Mouse (Mus musculus): ENCODE data around the gene Atxn2. TPM values are rescaled to one million over a fixed set of nuclear protein-coding genes. Genes with fewer than 3 reads are reported as not detected.

Gene Atxn2
- polyA plus RNA-seq, 1 experiment from 2014 or later = 31.6 TPM

DNA sequence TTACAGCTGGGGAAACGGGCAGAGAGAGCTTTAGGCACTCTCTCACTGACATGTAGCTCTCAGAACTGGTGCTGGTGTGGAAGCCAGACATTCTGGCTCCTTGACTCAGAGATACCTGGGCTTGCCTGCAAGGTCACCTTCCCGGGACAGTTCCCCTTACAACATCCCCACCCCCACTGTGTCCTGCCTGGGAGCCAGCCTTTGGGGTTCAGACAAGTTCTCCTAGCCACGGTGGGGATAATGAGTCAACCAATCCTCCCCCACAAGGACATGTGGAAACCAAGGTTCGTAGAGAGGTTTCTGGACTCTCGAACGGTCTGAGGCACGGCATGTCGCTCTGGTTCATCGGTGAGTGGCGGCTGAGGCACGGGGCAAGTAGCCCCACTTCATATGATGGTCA lies 145.6 kb downstream of the Atxn2 start:
- no peak overlapping the region; the same call in 1 of the 2 replicates for H3K9ac ChIP-seq (replicated peaks)
- no peak for TF ChIP-seq CTCF (IDR thresholded peaks at IDR 0.05; ENCODE audit: low read depth)
- TF ChIP-seq EP300 (IDR thresholded peaks at IDR 0.05; ENCODE audit: low read depth) = no peak
- WGBS (ENCODE audit: insufficient replicate concordance) = 69% methylated on average over 11 of the region's 11 CpGs
- no peak for DNase-seq
- H3K27me3 ChIP-seq (ENCODE audit: insufficient read depth, low read length) = no peaks in the 10 kb centered on the region
- H3K4me1 ChIP-seq (ENCODE audit: insufficient read depth) = peaks cover 8% of the 10 kb centered on the region; the same call in 1 of the 2 replicates
- peaks cover 7% of the 10 kb centered on the region for H3K36me3 ChIP-seq (replicated peaks; ENCODE audit: insufficient read depth, low read length)
- ATAC-seq = no peak
- H3K4me2 ChIP-seq (ENCODE audit: low read depth, low read length) = no peak overlapping the region
- no peak overlapping the region for H3K27ac ChIP-seq (ENCODE audit: low read depth)
- H3K4me3 ChIP-seq (ENCODE audit: low read depth, low read length) = no peak overlapping the region
- no peaks in the 10 kb centered on the region; the same call in 1 of the 2 replicates for H3K9me3 ChIP-seq (ENCODE audit: low read length)

DNA sequence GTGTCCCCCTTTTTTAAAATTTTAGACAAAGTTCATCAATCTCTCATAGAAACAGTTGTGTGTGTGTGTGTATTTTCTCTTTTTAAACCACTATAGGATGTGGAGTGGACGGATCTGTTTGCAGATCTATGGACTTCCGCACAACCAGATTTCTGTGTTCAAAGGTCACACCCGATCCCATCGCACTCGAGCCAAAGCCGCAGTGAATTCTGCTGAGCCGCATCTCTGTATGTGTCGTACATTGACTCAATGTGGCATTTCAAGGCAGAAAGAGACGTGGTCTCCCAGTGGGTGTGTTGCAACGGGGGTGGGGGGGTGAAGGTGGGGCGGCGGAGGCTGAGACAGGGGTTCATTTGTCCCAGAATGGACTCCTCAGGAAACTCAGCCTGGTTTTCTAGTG lies 147.3 kb downstream of the Atxn2 start:
- Histone ChIP-seq H3K9ac (replicated peaks) (no peak overlapping the region), H3K27me3 (ENCODE audit: insufficient read depth, low read length) (no peaks in the 10 kb centered on the region), H3K4me3 (ENCODE audit: low read depth, low read length) (no peak overlapping the region), H3K4me1 (ENCODE audit: insufficient read depth) (peaks cover 8% of the 10 kb centered on the region; the same call in 1 of the 2 replicates), H3K9me3 (ENCODE audit: low read length) (no peaks in the 10 kb centered on the region; the same call in 1 of the 2 replicates), H3K36me3 (replicated peaks; ENCODE audit: insufficient read depth, low read length) (peaks cover 3% of the 10 kb centered on the region), H3K4me2 (ENCODE audit: low read depth, low read length) (no peak overlapping the region), H3K27ac (ENCODE audit: low read depth) (no peak overlapping the region)
- WGBS (ENCODE audit: insufficient replicate concordance) = 61% methylated on average over 12 of the region's 12 CpGs
- DNase-seq (no peak), ATAC-seq (no peak)
- no peak for TF ChIP-seq CTCF (IDR thresholded peaks at IDR 0.05; ENCODE audit: low read depth)
- no peak for TF ChIP-seq EP300 (IDR thresholded peaks at IDR 0.05; ENCODE audit: low read depth)

DNA sequence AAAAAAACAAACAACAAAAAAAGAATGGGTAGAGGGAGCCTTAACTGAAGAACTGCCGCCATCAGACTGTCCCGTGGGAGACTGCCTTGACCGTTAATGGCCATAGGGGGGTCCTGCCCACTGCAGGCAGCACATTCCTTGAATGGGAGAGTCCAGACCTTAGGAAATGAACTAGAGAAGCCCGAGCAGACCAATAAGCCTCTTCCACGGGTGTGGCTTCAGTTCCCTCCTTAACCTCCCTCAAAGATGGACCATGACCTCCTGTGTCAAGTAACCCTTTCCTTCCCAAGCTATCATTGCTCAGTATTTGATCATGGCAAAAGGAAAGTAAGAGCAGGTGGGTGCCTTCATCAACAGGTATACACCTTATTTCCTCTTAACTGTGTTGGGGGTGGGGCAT lies 150.8 kb downstream of the Atxn2 start:
- H3K27ac ChIP-seq (ENCODE audit: low read depth) = no peak overlapping the region
- no peak overlapping the region for H3K9ac ChIP-seq (replicated peaks)
- no peak overlapping the region for H3K4me2 ChIP-seq (ENCODE audit: low read depth, low read length)
- H3K4me1 ChIP-seq (ENCODE audit: insufficient read depth) = no peaks in the 10 kb centered on the region
- H3K4me3 ChIP-seq (ENCODE audit: low read depth, low read length) = no peak overlapping the region
- DNase-seq (no peak), ATAC-seq (no peak)
- WGBS (ENCODE audit: insufficient replicate concordance) = 47% methylated on average over 5 of the region's 5 CpGs
- no peaks in the 10 kb centered on the region; the same call in 1 of the 2 replicates for H3K9me3 ChIP-seq (ENCODE audit: low read length)
- no peaks in the 10 kb centered on the region for H3K27me3 ChIP-seq (ENCODE audit: insufficient read depth, low read length)
- no peak for TF ChIP-seq CTCF (IDR thresholded peaks at IDR 0.05; ENCODE audit: low read depth)
- H3K36me3 ChIP-seq (replicated peaks; ENCODE audit: insufficient read depth, low read length) = peaks cover 3% of the 10 kb centered on the region

DNA sequence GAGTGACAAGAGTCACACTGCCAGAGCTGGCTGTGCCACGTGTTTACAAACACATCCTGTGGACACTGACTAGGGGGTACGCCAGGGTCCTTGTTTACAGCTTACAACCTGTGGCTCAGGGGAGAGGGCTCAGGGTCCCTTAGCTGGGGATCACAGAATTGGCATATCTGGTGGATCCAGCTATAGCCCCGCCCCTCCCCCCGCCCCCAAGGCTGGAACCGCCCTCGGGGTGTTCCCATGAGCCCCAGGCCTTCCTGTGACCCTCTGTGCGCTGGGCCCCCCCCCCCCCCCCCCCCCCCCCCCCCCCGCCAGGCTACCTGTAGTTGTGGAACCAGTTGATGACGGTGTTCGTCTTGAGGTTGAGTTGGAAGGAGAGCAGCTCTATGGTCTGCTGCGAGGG lies 153.2 kb downstream of the Atxn2 start:
- Histone ChIP-seq H3K36me3 (replicated peaks; ENCODE audit: insufficient read depth, low read length) (peaks cover 3% of the 10 kb centered on the region), H3K27me3 (ENCODE audit: insufficient read depth, low read length) (no peaks in the 10 kb centered on the region), H3K4me2 (ENCODE audit: low read depth, low read length) (no peak overlapping the region), H3K4me1 (ENCODE audit: insufficient read depth) (no peaks in the 10 kb centered on the region), H3K9me3 (ENCODE audit: low read length) (no peaks in the 10 kb centered on the region; the same call in 1 of the 2 replicates), H3K27ac (ENCODE audit: low read depth) (no peak overlapping the region), H3K4me3 (ENCODE audit: low read depth, low read length) (no peak overlapping the region), H3K9ac (replicated peaks) (no peak overlapping the region)
- TF ChIP-seq CTCF (IDR thresholded peaks at IDR 0.05; ENCODE audit: low read depth) (no peak), EP300 (IDR thresholded peaks at IDR 0.05; ENCODE audit: low read depth) (no peak)
- ATAC-seq = no peak
- DNase-seq = no peak
- whole genome bisulfite sequencing (ENCODE audit: insufficient replicate concordance) = 26% methylated on average over 4 of the region's 11 CpGs

Small RNA genes lying within 50 kb of the gene (microRNA-seq; reads per million reads assigned to microRNA genes)
- 1.2 reads per million for gene Mir7031

Other genes starting within 250 kb of the Atxn2 start
- not detected in 2 replicates for gene Adam1b, start 207.9 kb upstream of the Atxn2 start, polyA plus RNA-seq (2015; fragmentation: Nextera tagmentation; extraction: Ambion mirVana)
- gene Adam1a, start 165.9 kb upstream of the Atxn2 start, polyA plus RNA-seq (2015; fragmentation: Nextera tagmentation; extraction: Ambion mirVana) = 0.15 and 0.25 TPM in 2 replicates
- gene Gm42878, start 165.9 kb upstream of the Atxn2 start, polyA plus RNA-seq (2015; fragmentation: Nextera tagmentation; extraction: Ambion mirVana) = not detected in 2 replicates
- 15.5 and 18.1 TPM in 2 replicates for gene Mapkapk5, start 165.4 kb upstream of the Atxn2 start, polyA plus RNA-seq (2015; fragmentation: Nextera tagmentation; extraction: Ambion mirVana)
- 395 and 411 TPM in 2 replicates for gene Aldh2, start 117.5 kb upstream of the Atxn2 start, polyA plus RNA-seq (2015; fragmentation: Nextera tagmentation; extraction: Ambion mirVana)
- 1.6 and 2.1 TPM in 2 replicates for gene Acad12, start 92.4 kb upstream of the Atxn2 start, polyA plus RNA-seq (2015; fragmentation: Nextera tagmentation; extraction: Ambion mirVana)
- gene Acad10, start 50.8 kb upstream of the Atxn2 start, polyA plus RNA-seq (2015; fragmentation: Nextera tagmentation; extraction: Ambion mirVana) = 5.9 and 6.5 TPM in 2 replicates
- 37.9 and 41.0 TPM in 2 replicates for gene Brap, start 50.8 kb upstream of the Atxn2 start, polyA plus RNA-seq (2015; fragmentation: Nextera tagmentation; extraction: Ambion mirVana)
- 9.0 and 9.1 TPM in 2 replicates for gene Sh2b3, start 126.3 kb downstream of the Atxn2 start, polyA plus RNA-seq (2015; fragmentation: Nextera tagmentation; extraction: Ambion mirVana)
- 4.8 and 5.7 TPM in 2 replicates for gene Pheta1, start 137.6 kb downstream of the Atxn2 start, polyA plus RNA-seq (2015; fragmentation: Nextera tagmentation; extraction: Ambion mirVana)

All from liver, postnatal 0 days (tissue).